Mouse (Mus musculus) pancreas, adult 10 weeks (tissue): ENCODE results near the gene Gm49353. TPM values are rescaled to one million over a fixed set of nuclear protein-coding genes. Genes with fewer than 3 reads are reported as not detected.

Experiments used
- polyA plus RNA-seq: library from polyadenylated mRNA; stranded (reverse); fragments of 350-450 nt; fragmentation: Illumina TruSeq; extraction: RNeasy Lipid Tissue Mini Kit (QIAGEN cat#74804); gene quantifications from one replicate; pipeline ENCODE4 v1.2.3, GENCODE M21; 2015; ENCODE audit warnings: low read depth, low replicate concordance; ENCODE audit not compliant: insufficient read depth

Gm49353 gene
- polyA plus RNA-seq, result not detected

GRCm38 (mm10) chr10:29198642-29199041 lies at the start of gene Gm49353:
TSS of gene Gm49353 (plus strand) at chr10:29198954.

GRCm38 (mm10) chr10:29211453-29211852 lies 12.7 kb downstream of the Gm49353 start, which contains the start of gene 9330159F19Rik:
TSS of gene 9330159F19Rik (plus strand) at chr10:29211606.

Other genes starting within 250 kb of the Gm49353 start
- not detected for gene 2310057J18Rik, start 212.7 kb upstream of the Gm49353 start, polyA plus RNA-seq
- 1.0 TPM for gene Soga3, start 55.1 kb upstream of the Gm49353 start, polyA plus RNA-seq
- 0.85 TPM for gene 9330159F19Rik, start 12.7 kb downstream of the Gm49353 start, polyA plus RNA-seq
- 4.0 TPM for gene Echdc1, start 114.2 kb downstream of the Gm49353 start, polyA plus RNA-seq
- gene Rnf146, start 163.5 kb downstream of the Gm49353 start, polyA plus RNA-seq, result 10.7 TPM